Mouse (Mus musculus): Measurements from ENCODE around the gene Kif6.

Kif6 gene

DNA sequence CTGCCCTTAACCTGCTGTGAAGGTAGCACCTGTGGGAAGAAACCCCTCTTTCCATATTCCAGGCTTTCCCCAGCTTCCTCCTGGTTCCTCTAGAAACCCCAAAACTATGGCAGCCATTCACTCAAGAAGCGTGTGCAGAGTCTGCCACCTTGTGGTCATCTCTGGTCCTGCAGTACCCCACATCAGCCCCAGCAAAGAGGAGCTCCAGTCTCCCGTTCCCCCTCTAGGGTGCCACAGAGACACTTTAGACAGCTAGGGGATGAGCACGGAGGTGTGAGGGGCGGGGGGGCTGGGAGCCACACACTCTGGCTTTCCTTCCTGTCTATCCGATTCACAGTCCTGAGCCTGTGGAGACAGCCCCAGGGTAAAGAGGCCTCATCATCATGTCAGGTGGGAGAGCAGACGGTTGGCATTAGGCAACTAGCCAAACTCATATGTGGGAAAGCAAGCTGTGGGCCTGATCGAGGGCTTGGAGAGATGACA lies 284.0 kb downstream of the Kif6 start:
- peak; percentile 54 for DNase-seq (ENCODE audit: low spot score)

DNA sequence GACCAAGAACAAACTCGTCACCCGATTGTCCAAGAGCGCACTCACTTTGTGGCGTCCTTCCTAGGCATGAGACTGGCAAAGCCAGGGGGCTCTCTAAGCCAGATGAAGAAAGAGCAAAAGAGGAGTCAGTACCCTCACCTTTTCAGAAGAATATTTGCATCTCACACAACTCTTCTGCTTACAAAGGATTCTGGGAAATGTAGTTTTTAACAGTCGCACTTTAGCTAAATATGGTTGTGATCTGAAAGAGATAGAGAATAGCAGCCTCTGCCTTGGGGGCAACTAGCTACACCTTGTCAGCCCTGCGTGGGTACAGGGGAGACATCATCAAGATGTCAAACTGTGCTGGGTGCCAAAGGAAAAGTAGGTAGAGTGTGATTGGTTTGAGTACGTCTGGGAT lies 287.7 kb downstream of the Kif6 start:
- no peak for DNase-seq (ENCODE audit: low spot score)

DNA sequence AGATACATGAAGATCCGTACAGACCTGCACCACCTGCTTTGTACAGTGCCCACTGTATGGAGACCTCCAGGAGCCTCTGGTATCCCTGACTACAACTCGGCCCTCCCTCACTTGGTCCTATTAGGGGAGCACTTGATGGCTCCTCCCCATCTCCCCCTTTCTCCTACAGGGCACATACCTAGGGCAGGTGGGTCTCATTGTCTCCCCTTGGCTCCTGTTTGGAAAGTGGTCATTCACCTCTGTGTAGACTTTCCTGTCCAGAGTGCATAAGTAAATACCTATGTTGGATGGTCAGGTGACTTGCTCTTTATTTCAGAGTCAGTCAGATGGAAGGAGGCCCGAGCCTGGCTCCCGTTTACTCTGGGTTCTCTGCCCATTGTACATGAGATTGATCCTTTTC lies 308.5 kb downstream of the Kif6 start:
- no peak for DNase-seq (ENCODE audit: low spot score)

DNA sequence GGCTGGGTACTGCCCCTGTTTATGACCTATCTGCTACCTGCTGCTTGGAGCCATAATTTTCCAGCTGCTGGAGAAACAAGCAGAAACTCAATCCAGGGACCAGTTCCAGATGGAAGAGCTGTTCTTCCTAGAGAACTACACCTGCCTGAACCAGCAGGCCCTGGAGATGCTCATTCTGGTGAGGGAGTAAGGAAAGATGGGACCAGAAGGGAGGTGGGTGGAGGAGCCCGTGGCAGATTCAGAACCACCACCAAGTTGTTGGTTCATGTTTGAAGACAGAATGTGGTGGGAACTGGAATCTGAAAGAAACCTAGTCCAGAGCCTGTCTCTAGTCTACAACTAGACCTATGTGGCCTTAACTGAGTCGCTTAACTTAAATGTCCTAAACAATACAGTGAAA lies 312.7 kb downstream of the Kif6 start:
- DNase-seq (ENCODE audit: low spot score) = no peak

DNA sequence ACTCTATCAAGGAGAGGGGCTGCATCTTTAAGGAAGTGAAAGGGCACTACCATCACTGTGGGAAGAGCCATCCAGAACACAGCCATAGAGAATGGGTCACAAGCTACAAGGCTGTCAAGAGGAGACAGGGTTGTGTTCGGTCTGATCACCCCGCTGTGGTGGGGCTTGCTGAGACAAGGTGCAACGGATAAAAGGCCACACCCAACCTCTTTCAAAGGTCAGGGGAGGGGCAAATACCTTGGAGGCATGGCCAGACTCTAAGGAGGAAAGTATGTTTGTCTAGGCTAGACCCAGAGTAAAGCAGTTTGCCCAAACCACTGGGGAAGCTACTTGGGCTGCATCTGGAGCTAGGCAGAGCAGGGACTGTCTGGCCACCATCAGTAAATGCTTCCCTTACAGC lies 318.9 kb downstream of the Kif6 start:
- DNase-seq (ENCODE audit: low spot score) = no peak

DNA sequence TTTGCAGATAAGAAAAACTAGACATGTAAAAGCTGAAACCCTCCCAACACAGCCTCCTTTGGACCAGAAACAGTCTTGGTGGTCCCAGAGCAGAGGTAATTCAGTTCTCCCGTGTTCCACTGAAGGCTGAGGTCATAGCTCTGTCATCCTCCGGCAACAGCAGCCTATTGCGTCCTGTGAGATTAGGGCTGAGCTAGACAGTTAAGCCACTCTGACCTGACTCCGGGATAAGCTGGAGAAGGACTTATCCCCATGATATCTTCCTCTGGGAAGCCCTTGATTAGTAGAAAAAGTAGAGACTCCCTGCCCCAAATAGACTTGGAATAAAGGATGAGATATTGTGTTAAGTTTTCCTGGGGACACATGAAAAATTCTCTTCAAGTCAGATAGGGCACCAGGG lies 319.6 kb downstream of the Kif6 start:
- no peak for DNase-seq (ENCODE audit: low spot score)

DNA sequence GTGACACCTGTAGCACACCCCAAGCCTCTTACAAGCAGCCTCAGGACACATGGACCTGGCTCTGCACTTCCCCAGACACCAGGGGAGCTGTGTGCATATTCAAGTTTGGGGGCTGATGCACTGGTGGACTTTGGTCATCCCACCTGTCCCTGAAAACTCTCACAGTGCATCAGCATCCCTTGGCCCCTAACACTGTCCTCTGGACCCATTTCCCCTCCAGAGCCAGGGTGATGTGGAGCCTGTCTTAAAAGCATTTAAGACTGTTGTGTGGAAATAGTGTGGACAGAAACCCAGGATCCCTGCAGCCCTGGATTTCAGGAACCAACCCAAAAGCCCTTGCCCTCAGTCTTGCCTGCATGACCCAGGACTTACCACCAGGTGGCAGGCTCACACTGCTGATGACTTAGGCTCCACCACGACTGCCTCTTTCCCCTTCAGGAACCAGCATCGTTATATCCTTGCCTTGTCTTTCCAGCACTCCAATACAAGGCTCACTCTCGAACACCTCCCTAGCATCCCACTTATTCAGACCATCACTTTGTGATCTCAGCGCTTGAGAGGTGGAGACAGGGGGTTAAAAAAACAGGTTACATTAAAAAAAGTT lies 320.8 kb downstream of the Kif6 start:
- peak; percentile 47 for DNase-seq (ENCODE audit: low spot score)

DNA sequence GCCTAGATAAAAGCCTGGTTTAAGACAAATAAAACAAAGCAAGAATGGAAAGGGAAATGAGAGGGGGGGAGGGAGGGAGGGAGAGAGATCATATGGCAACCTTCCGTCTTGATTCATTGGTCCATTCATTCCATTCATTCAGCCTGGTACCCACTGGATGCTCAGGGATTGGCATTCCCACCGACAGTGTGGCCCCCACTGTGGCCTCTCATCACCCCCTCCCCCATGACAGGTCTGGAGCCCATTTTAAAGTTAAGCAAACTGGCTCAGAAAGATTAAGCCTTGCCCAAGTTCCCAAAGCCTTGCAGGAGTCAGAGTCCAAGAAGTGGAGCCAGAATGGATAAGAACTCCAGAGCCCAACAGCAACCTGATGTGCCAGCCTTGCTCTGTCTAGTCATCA lies 321.3 kb downstream of the Kif6 start:
- DNase-seq (ENCODE audit: low spot score) = no peak

DNA sequence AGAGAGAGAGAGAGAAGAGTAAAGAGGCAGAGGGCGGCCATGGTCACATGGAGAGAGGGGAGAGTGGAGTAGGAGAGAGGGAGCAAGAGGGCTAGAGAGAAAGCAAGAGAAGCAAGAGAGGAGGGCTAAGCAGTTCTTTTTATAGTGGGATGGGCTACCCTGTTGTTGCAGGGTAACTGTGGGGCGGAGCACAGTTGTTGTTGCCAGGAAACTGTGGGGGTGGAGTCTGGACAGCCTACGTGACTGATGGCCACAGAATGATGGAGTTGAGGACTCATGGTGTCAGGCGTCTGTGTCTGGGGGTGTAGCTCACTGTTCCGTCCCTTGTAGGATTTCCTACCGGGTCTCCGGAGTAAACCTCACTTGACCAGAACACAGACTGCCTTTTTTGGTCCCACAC lies 324.2 kb downstream of the Kif6 start:
- DNase-seq (ENCODE audit: low spot score) = no peak

DNA sequence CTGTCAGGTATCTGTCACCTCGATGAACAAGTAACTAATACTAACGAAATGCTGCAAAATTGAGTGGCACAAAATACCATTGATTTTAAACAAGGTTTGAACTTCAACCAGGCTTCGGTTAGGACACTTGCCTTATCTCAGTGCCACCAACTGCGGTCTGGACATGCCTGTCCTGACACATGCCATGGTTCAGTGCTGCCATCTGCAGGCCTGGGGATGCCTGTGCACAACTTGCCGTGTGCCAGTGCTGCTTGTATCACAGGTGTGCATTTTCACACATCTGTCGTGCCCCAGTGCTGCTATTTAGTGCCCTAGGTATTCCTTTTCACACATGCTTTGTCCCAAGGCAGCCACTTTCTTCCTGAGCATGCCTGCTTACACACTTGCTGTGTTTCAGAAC lies 327.7 kb downstream of the Kif6 start:
- DNase-seq (ENCODE audit: low spot score) = no peak

DNA sequence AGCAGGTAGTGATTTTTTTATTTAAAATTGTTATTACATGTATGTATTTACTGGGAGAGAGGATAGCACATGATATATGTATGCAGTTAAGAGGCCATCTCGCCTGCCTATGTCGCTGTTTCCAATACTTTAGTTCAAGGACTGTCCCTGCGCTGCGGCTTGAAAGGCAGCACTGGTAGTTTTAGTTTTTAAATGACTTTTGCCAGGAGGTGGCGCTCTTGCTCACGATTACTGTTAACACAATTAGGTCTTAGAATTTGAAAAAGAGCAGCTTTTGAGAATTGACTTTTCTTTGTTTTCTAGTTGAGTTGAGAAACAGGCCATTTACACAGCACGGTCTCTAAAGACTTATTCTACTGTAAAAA lies 336.5 kb downstream of the Kif6 start:
- DNase-seq (ENCODE audit: low spot score) = peak; percentile 56

DNA sequence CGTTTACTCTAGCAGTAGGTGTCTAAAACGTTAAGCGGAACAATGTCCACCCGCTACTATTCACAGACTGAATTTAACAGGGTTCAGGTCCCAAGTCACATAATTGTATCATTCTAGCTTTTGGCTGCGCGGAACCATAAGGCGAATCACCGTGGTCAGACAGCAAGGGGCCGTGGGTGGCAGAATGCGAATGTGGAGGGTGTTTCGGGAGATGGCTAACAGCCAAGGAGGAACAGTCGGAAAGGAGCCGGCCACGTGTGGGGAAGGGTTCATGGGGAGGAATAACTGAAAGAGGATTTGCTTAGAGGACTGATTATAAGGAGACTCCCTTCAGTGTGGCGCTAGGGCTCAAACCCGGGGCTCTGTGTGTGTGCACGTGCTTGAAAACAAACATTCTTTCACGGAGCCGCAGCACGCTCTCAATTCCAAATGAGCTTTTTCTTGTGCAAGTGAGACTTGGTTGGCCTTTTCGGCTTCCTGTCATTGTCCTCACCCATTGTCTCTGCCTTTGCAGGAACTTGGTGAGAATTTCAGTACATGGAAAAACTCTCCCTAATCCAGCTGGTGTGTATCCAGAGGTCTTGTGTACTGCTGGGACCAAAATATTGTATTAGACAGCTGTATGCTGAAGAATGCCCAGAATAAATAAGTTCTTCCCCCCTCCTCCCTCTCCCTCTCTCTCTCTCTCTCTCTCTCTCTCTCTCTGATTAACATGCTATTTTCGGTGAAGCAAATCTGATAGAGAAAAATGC lies 337.1 kb downstream of the Kif6 start:
- no peak for DNase-seq (ENCODE audit: low spot score)

DNA sequence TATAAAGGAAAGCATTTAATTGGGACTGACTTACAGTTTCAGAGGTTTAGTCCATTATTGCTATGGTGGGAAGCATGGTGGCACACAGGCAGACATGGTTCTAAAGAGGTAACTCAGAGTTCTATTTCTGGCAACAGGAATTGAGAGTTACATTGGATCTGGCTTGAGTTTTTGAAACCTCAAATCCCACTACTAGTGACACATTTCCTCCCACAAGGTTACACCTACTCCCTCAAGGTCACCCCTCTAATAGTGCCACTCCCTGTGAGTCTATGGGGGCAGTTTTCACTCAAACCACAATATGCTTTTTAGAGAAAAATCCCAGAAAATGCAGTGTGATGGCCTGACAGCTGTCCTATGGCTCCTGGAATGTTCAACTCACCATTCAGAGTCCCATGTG lies 344.1 kb downstream of the Kif6 start:
- DNase-seq (ENCODE audit: low spot score) = no peak

Data from ovary, postnatal 10 days (tissue).